Mouse (Mus musculus): ENCODE measurements around the gene Npc2. TPM values are rescaled to one million over a fixed set of nuclear protein-coding genes. Genes with fewer than 3 reads are reported as not detected.

The Npc2 gene
- polyA plus RNA-seq, 1 experiment from 2014 or later, result 23.5 TPM

DNA sequence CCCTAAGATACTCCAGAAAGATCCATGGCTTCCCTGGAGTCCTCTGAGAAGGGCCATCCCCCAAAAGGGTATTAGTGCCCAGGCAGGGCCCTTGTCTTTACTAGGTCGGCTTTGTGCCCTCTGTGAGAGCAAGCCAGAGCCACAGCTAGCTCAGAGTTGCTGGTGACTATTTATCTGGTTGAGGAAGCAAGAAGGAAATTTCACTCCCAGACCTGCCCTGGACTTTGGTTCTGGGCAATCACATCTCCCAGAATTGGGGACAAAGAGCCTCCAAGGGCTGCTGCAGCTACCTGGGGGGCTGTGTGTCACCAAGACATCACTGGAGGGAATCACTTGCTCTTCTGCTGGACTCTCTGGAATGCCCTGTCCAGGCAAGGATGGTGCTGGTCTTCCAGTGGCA is 33.1 kb upstream of the Npc2 start:
- Histone ChIP-seq H3K9me3 (replicated peaks) (no peaks in the 10 kb centered on the region), H3K9ac (no peak overlapping the region), H3K27ac (no peak overlapping the region), H3K4me2 (no peak overlapping the region), H3K27me3 (peaks cover 52% of the 10 kb centered on the region), H3K36me3 (no peaks in the 10 kb centered on the region), H3K4me3 (replicated peaks) (no peak overlapping the region), H3K4me1 (replicated peaks) (0 out of 2 replicates have a peak, but pooled peaks cover 7% of the 10 kb centered on the region)
- no peak for ATAC-seq (ENCODE audit: low read depth)
- DNase-seq, result no peak
- WGBS (ENCODE audit: insufficient replicate concordance), result 52% methylated on average over 1 of the region's 1 CpGs

DNA sequence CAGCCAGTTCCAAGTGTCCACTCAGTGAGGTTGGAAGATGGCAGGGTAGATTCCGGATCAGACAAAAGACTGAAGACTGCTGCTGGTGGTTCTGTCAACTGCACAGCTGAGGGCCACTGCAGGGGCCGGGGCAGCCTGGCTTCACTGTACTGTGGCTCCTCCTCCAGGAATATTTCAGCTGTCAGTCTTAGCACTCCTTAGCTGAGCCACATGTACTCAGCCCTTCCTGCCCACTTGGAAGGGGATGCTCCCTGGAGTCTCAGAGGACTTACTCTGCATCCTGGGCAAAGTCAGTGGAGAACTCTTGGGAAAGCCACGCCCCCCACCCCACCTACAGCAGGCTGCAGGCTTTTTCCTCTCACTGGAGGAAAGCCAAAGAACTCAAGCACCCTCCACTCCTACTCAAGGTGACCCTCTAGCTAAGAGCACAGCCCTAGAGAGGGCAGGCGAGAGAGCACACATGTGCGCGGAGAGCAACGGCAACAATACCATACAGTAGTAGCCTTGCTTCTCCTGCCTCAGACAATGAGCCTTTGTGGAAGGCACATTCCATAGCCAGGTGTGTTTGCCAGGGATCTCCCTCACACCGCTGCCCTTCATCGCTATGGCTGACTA is 32.4 kb upstream of the Npc2 start:
- Histone ChIP-seq H3K36me3 (no peaks in the 10 kb centered on the region), H3K4me1 (replicated peaks) (0 out of 2 replicates have a peak, but pooled peaks cover 7% of the 10 kb centered on the region), H3K4me3 (replicated peaks) (no peak overlapping the region), H3K4me2 (no peak overlapping the region), H3K27me3 (peaks cover 55% of the 10 kb centered on the region), H3K27ac (no peak overlapping the region), H3K9me3 (replicated peaks) (no peaks in the 10 kb centered on the region), H3K9ac (no peak overlapping the region)
- ATAC-seq (ENCODE audit: low read depth), result no peak
- 66% methylated on average over 9 of the region's 9 CpGs for WGBS (ENCODE audit: insufficient replicate concordance)
- no peak for DNase-seq

DNA sequence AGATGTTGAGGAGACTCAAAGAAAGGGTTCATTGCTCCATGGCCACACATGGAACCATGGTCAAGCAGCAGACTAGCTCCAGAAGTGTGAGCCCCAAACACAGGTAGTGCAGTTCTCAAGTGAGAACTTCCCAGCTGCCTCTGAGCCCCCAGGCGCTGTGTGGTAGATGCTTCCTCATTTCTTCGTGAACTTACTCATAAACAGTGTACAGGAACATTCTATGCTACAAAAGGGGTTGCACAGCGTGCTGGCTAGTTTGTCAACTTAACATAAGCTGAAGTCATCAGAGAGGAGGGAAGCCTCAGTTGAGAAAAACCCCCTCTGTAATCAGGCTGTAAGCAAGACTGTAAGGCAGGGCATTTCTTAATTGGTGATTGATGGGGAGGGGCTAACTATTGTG is 29.7 kb upstream of the Npc2 start:
- no peaks in the 10 kb centered on the region for H3K36me3 ChIP-seq
- no peak overlapping the region for H3K4me3 ChIP-seq (replicated peaks)
- H3K9me3 ChIP-seq (replicated peaks), result no peaks in the 10 kb centered on the region
- no peak overlapping the region for H3K9ac ChIP-seq
- H3K27me3 ChIP-seq, result peaks cover 43% of the 10 kb centered on the region
- no peak overlapping the region for H3K4me2 ChIP-seq
- 33% methylated on average over 3 of the region's 3 CpGs for WGBS (ENCODE audit: insufficient replicate concordance)
- no peak overlapping the region for H3K27ac ChIP-seq
- DNase-seq (no peak), ATAC-seq (ENCODE audit: low read depth) (no peak)
- peaks cover 13% of the 10 kb centered on the region; the same call in 1 of the 2 replicates for H3K4me1 ChIP-seq (replicated peaks)

- no peak overlapping the region for H3K27ac ChIP-seq
- no peaks in the 10 kb centered on the region for H3K9me3 ChIP-seq (replicated peaks)
- no peaks in the 10 kb centered on the region for H3K36me3 ChIP-seq
- no peak overlapping the region for H3K9ac ChIP-seq
- no peak overlapping the region for H3K4me3 ChIP-seq (replicated peaks)
- peaks cover 42% of the 10 kb centered on the region for H3K27me3 ChIP-seq
- 63% methylated on average over 13 of the region's 13 CpGs for WGBS (ENCODE audit: insufficient replicate concordance)
- ATAC-seq (ENCODE audit: low read depth) (no peak), DNase-seq (no peak)
- peaks cover 9% of the 10 kb centered on the region; the same call in 1 of the 2 replicates for H3K4me1 ChIP-seq (replicated peaks)
- no peak overlapping the region for H3K4me2 ChIP-seq
These were observed 28.7 kb upstream of the Npc2 start for GRCm38 (mm10) chr12:84801532-84802110.

DNA sequence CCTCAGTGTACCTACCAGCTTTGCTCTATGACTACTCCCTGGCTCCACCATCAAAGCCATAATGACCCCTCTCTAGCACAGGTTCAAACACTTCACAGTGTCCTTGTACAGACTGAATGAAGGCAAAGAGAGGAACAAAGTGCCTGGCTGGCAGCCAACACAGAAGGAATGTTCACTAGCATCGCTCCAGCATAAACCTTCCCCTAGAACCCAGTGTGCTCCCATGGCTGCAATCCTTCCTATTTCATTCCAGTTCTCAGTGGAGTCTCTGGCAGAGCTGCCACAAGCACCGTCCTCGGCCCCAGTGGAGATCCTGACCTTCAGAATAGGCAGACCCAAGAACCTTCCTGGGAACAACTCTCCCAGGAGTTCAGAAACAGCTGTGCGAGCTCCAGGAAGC is 27.5 kb upstream of the Npc2 start:
- Histone ChIP-seq H3K4me3 (replicated peaks) (no peak overlapping the region), H3K27me3 (peaks cover 43% of the 10 kb centered on the region), H3K9me3 (replicated peaks) (no peaks in the 10 kb centered on the region), H3K36me3 (no peaks in the 10 kb centered on the region), H3K4me2 (no peak overlapping the region), H3K27ac (no peak overlapping the region), H3K4me1 (replicated peaks) (peaks cover 6% of the 10 kb centered on the region; the same call in 1 of the 2 replicates), H3K9ac (no peak overlapping the region)
- DNase-seq, result no peak
- WGBS (ENCODE audit: insufficient replicate concordance), result 59% methylated on average over 4 of the region's 4 CpGs
- ATAC-seq (ENCODE audit: low read depth), result no peak

DNA sequence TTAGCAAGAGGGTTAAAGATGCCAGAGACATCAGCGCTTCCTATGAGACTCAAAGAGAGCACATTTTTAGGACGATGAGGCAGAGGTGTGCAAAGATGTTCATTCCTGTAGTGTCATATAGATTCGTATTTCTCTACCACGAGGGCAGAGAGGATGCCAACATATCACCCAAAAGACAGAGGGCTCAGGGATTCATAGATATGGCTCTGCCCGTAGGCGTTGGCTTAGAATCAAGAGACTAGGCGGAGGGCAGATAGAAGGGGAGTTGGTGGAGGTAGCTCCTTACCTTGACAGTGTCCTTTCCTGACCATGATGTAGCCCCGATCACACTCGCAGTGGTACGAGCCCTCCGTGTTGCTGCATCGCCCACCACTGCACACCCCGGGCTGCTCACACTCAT is 26.1 kb upstream of the Npc2 start:
- no peak overlapping the region for H3K4me2 ChIP-seq
- ATAC-seq (ENCODE audit: low read depth) (no peak), DNase-seq (no peak)
- no peak overlapping the region for H3K4me3 ChIP-seq (replicated peaks)
- no peaks in the 10 kb centered on the region for H3K36me3 ChIP-seq
- peaks cover 39% of the 10 kb centered on the region for H3K27me3 ChIP-seq
- no peaks in the 10 kb centered on the region for H3K9me3 ChIP-seq (replicated peaks)
- 74% methylated on average over 13 of the region's 13 CpGs for WGBS (ENCODE audit: insufficient replicate concordance)
- no peak overlapping the region for H3K9ac ChIP-seq
- peaks cover 6% of the 10 kb centered on the region; the same call in 1 of the 2 replicates for H3K4me1 ChIP-seq (replicated peaks)
- no peak overlapping the region for H3K27ac ChIP-seq

- Histone ChIP-seq H3K27me3 (peaks cover 32% of the 10 kb centered on the region), H3K36me3 (no peaks in the 10 kb centered on the region), H3K27ac (no peak overlapping the region), H3K9me3 (replicated peaks) (no peaks in the 10 kb centered on the region), H3K4me1 (replicated peaks) (peaks cover 6% of the 10 kb centered on the region; the same call in 1 of the 2 replicates), H3K4me2 (no peak overlapping the region), H3K9ac (no peak overlapping the region), H3K4me3 (replicated peaks) (no peak overlapping the region)
- DNase-seq (no peak), ATAC-seq (ENCODE audit: low read depth) (no peak)
- 71% methylated on average over 8 of the region's 8 CpGs for WGBS (ENCODE audit: insufficient replicate concordance)
These were observed 21.7 kb upstream of the Npc2 start for GRCm38 (mm10) chr12:84794647-84795046.

- Histone ChIP-seq H3K4me2 (no peak overlapping the region), H3K9ac (no peak overlapping the region), H3K4me1 (replicated peaks) (no peaks in the 10 kb centered on the region), H3K9me3 (replicated peaks) (no peaks in the 10 kb centered on the region), H3K4me3 (replicated peaks) (no peak overlapping the region), H3K27ac (no peak overlapping the region), H3K27me3 (peaks cover 38% of the 10 kb centered on the region), H3K36me3 (no peaks in the 10 kb centered on the region)
- no peak for DNase-seq
- WGBS (ENCODE audit: insufficient replicate concordance), result 69% methylated on average over 4 of the region's 4 CpGs
- no peak for ATAC-seq (ENCODE audit: low read depth)
These were observed 19.7 kb upstream of the Npc2 start for GRCm38 (mm10) chr12:84792629-84793028.

DNA sequence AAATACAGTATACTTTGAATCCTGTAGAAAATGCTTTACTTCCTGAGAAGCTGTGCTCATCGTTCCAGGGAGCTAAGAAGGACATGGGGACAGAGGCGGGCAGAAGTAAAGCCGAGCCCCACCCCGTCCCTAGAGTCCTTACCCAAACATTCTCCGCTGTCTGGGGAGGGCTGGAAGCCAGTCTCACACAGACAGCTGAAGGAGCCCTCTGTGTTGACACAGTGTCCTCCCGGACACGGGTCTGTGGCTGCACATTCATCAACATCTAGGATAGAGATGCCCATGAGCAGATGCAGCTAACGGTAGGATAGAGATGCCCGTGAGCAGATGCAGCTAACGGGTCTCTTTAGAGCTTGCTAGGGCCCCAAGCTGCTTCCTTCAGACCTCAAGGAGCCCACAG is 17.9 kb upstream of the Npc2 start:
- ATAC-seq (ENCODE audit: low read depth), result no peak
- Histone ChIP-seq H3K9ac (no peak overlapping the region), H3K4me1 (replicated peaks) (no peaks in the 10 kb centered on the region), H3K4me3 (replicated peaks) (no peak overlapping the region), H3K9me3 (replicated peaks) (no peaks in the 10 kb centered on the region), H3K36me3 (no peaks in the 10 kb centered on the region), H3K4me2 (no peak overlapping the region), H3K27me3 (peaks cover 33% of the 10 kb centered on the region), H3K27ac (no peak overlapping the region)
- WGBS (ENCODE audit: insufficient replicate concordance), result 57% methylated on average over 10 of the region's 10 CpGs
- no peak for DNase-seq

GRCm38 (mm10) chr12:84786091-84786490 is 13.1 kb upstream of the Npc2 start:
- 75% methylated on average over 5 of the region's 5 CpGs for WGBS (ENCODE audit: insufficient replicate concordance)
- Histone ChIP-seq H3K27ac (no peak overlapping the region), H3K9ac (no peak overlapping the region), H3K9me3 (replicated peaks) (no peaks in the 10 kb centered on the region), H3K36me3 (no peaks in the 10 kb centered on the region), H3K4me3 (replicated peaks) (no peak overlapping the region), H3K27me3 (peaks cover 16% of the 10 kb centered on the region), H3K4me2 (no peak overlapping the region), H3K4me1 (replicated peaks) (peaks cover 13% of the 10 kb centered on the region)
- DNase-seq (no peak), ATAC-seq (ENCODE audit: low read depth) (no peak)

DNA sequence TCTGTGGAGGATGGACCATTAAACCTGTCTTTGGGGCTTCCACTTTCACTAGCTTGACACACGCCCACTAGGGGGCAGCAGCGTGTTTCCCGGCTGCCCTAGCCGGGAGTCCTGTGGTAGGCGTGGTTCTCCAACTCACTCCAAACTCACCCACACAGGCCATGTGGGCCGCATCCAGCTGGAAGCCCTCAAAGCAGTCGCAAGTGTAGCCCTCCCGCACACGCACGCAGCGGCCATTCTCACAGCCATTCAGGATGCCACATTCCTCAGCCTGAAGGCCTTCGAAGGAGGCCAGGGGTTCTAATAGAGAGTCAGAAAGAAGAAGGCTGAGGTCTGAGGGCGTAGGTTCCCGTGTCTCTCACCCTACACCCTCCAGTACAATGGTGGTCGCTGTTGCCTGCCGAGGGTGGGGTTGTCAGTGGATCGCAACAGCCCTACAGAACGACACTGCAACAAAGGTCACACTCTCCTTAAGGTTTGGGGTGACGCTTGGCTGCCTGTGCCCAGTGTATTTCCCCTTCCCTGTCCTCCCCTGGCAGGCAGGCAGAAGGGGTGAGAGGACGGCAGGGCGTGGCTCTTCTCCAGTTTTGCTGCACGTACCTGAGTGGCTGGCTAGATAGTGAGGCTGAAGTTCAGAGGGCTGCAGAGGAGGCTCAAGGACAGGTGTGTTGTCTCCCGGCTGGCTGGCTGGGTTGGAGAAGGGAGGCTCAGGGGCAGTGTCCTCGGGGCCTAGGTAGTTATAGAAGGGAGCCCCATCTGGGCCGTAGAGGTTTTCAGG is 11.8 kb upstream of the Npc2 start:
- Histone ChIP-seq H3K36me3 (no peaks in the 10 kb centered on the region), H3K4me2 (peak overlapping the region; percentile 20; the same call in 1 of the 2 replicates), H3K9me3 (replicated peaks) (no peaks in the 10 kb centered on the region), H3K9ac (peak overlapping the region; percentile 12; the same call in 1 of the 2 replicates), H3K27me3 (peaks cover 14% of the 10 kb centered on the region), H3K4me3 (replicated peaks) (no peak overlapping the region), H3K4me1 (replicated peaks) (peaks cover 13% of the 10 kb centered on the region), H3K27ac (no peak overlapping the region)
- 27% methylated on average over 25 of the region's 25 CpGs for WGBS (ENCODE audit: insufficient replicate concordance)
- DNase-seq, result peak; percentile 79
- ATAC-seq (ENCODE audit: low read depth), result peak; percentile 79

Measured in liver, embryonic 13.5 days (tissue).